ENCODE assay signal across 34 mouse cellular contexts in genomic region chr5:101680338-101680737, GRCm38 (mm10). TPM values are rescaled to one million over a fixed set of nuclear protein-coding genes. Genes with fewer than 3 reads are reported as not detected.
"Had no signal": no experiment of that assay in that cellular context is flagged by ENCODE, and none has a peak within 500 bp of the region (broad histone marks: within the 10 kb centered on the region; RNA-seq: fewer than 3 reads in every experiment).

No protein-coding gene starts in this region.

- H3K27me3 ChIP-seq: limb, embryonic 12.5 days; limb, embryonic 13.5 days; limb, embryonic 15.5 days; liver, embryonic 12.5 days; liver, embryonic 13.5 days; liver, embryonic 15.5 days; lung, embryonic 15.5 days; megakaryocyte, embryonic 14.5 days; midbrain, embryonic 12.5 days; midbrain, embryonic 13.5 days; midbrain, embryonic 15.5 days had no signal

- ATAC-seq: liver, embryonic 12.5 days; liver, postnatal 0 days; lung, postnatal 0 days; midbrain, embryonic 13.5 days; midbrain, embryonic 15.5 days; midbrain, embryonic 16.5 days had no signal

- H3K36me3 ChIP-seq: limb, embryonic 10.5 days; limb, embryonic 12.5 days; limb, embryonic 13.5 days; limb, embryonic 15.5 days; liver, embryonic 12.5 days; liver, embryonic 13.5 days; liver, embryonic 15.5 days; lung, embryonic 15.5 days; midbrain, embryonic 10.5 days; midbrain, embryonic 12.5 days; midbrain, embryonic 13.5 days; midbrain, embryonic 15.5 days had no signal

- H3K4me3 ChIP-seq: limb, embryonic 10.5 days; limb, embryonic 12.5 days; limb, embryonic 13.5 days; limb, embryonic 15.5 days; liver, embryonic 12.5 days; liver, embryonic 13.5 days; liver, embryonic 15.5 days; lung, embryonic 15.5 days; megakaryocyte, embryonic 14.5 days; midbrain, embryonic 10.5 days; midbrain, embryonic 12.5 days; midbrain, embryonic 13.5 days; midbrain, embryonic 15.5 days; myocyte had no signal

- H3K9ac ChIP-seq: limb, embryonic 12.5 days; limb, embryonic 13.5 days; limb, embryonic 15.5 days; liver, embryonic 12.5 days; liver, embryonic 13.5 days; liver, embryonic 14.5 days; liver, embryonic 15.5 days; liver, postnatal 0 days; lung, embryonic 14.5 days; lung, embryonic 15.5 days; midbrain, embryonic 12.5 days; midbrain, embryonic 13.5 days; midbrain, embryonic 15.5 days had no signal

- H3K4me2 ChIP-seq: limb, embryonic 12.5 days; limb, embryonic 13.5 days; limb, embryonic 15.5 days; liver, embryonic 11.5 days; liver, embryonic 12.5 days; liver, embryonic 13.5 days; liver, embryonic 15.5 days; lung, embryonic 14.5 days; lung, embryonic 15.5 days; midbrain, embryonic 11.5 days; midbrain, embryonic 12.5 days; midbrain, embryonic 13.5 days; midbrain, embryonic 15.5 days had no signal

- H3K27ac ChIP-seq: limb, embryonic 10.5 days; limb, embryonic 12.5 days; limb, embryonic 13.5 days; limb, embryonic 15.5 days; liver, embryonic 12.5 days; liver, embryonic 13.5 days; liver, embryonic 14.5 days; liver, embryonic 15.5 days; lung, embryonic 15.5 days; macrophage; midbrain, embryonic 10.5 days; midbrain, embryonic 12.5 days; midbrain, embryonic 13.5 days; midbrain, embryonic 15.5 days had no signal

- DNase-seq: left cerebral cortex, postnatal 4 days; liver; liver, embryonic 13.5 days; liver, postnatal 0 days; lung, adult 18-20 months; lung, adult 2 months; lung, embryonic 14.5 days; lung, postnatal 10 days; lung, postnatal 14 days; lung, postnatal 36 days; lung, postnatal 4 days; midbrain, embryonic 14.5 days had no signal

- H3K9me3 ChIP-seq: limb, embryonic 10.5 days; limb, embryonic 12.5 days; limb, embryonic 13.5 days; limb, embryonic 15.5 days; liver, embryonic 12.5 days; liver, embryonic 13.5 days; liver, embryonic 15.5 days; lung, embryonic 15.5 days; megakaryocyte, embryonic 14.5 days; midbrain, embryonic 10.5 days; midbrain, embryonic 12.5 days; midbrain, embryonic 13.5 days; midbrain, embryonic 15.5 days had no signal

- H3K4me1 ChIP-seq: limb, embryonic 15.5 days; liver, embryonic 12.5 days; liver, embryonic 13.5 days; liver, embryonic 15.5 days; megakaryocyte, embryonic 14.5 days; midbrain, embryonic 10.5 days; midbrain, embryonic 12.5 days; midbrain, embryonic 13.5 days; midbrain, embryonic 15.5 days had no signal

RNA-seq across cellular contexts. Expression of gene Nkx6-1, which starts 15.5 kb away (rescaled TPM):
- polyA plus RNA-seq: limb, embryonic 11.5 days; limb, embryonic 12.5 days; liver, adult 2 months; liver, embryonic 15.5 days; liver, embryonic 16.5 days; liver, postnatal 0 days; macrophage; myocyte had no signal
